Mouse (Mus musculus): ENCODE data around the gene Psmd9.

DNA sequence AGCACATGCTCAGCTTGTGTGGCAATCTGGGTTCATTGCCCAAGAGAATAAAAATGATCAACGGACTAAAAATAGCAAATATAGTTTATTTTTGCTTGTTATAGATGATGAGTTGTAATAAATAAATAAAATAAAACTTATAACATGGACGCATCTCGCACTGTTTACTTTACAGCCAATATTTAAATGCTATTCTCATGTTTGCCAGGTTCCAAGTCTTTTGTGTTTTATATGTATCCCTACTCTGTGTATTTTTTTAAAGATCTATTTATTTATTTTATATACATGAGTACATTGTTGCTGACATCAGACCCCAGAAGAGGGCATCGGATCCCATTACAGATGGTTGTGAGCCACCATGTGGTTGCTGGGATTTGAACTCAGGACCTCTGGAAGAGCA is 108.5 kb downstream of the Psmd9 start:
- no peak for TF ChIP-seq CTCF (IDR thresholded peaks at IDR 0.05; ENCODE audit: control insufficient read depth, insufficient read depth, low read length)
- no peak for TF ChIP-seq POLR2A (IDR thresholded peaks at IDR 0.05; ENCODE audit: borderline replicate concordance, control insufficient read depth, low read depth, low read length)
